Mouse (Mus musculus) liver, adult 2 months (tissue): ENCODE results near the gene Grhl3. TPM values are rescaled to one million over a fixed set of nuclear protein-coding genes. Genes with fewer than 3 reads are reported as not detected.

Experiments used
- DNase-seq: peaks from one replicate; pipeline ENCODE4 v3.0.0-alpha.2; 2011; ENCODE audit warnings: low read depth, low spot score; ENCODE audit errors: extremely low read depth
- H3K27ac ChIP-seq: fragments of 200-500 bp; replicated peaks from 2 replicates; pipeline ENCODE4 v1.5.1; 2012; ENCODE audit warnings: low read depth, mild to moderate bottlenecking, control low read depth, inconsistent platforms, low read length; ENCODE audit not compliant: insufficient read depth
- H3K27me3 ChIP-seq: fragments of 200-500 bp; 2 replicates; pipeline ENCODE4 v1.6.1; 2012; ENCODE audit warnings: mild to moderate bottlenecking, moderate library complexity, low read length, inconsistent platforms; ENCODE audit not compliant: control insufficient read depth, insufficient read depth
- H3K36me3 ChIP-seq: fragments of 200-500 bp; 2 replicates; pipeline ENCODE4 v1.6.1; 2012; ENCODE audit warnings: low read length, inconsistent platforms; ENCODE audit not compliant: control insufficient read depth, insufficient read depth
- H3K4me1 ChIP-seq: fragments of 200-500 bp; 2 replicates; pipeline ENCODE4 v1.6.1; 2011; ENCODE audit warnings: low read length; ENCODE audit not compliant: control insufficient read depth, insufficient read depth
- H3K4me3 ChIP-seq: fragments of 200-500 bp; 2 replicates; pipeline ENCODE4 v1.5.1; 2011; ENCODE audit warnings: low read depth, mild to moderate bottlenecking, control low read depth, low read length, moderate library complexity; ENCODE audit not compliant: insufficient read depth
- H3K79me2 ChIP-seq: fragments of 200-500 bp; 2 replicates; pipeline ENCODE4 v1.6.1; 2012; ENCODE audit warnings: inconsistent platforms, mild to moderate bottlenecking, low read length, moderate library complexity; ENCODE audit not compliant: control insufficient read depth, insufficient read depth
- H3K9ac ChIP-seq: fragments of 200-500 bp; 2 replicates; pipeline ENCODE4 v1.6.1; 2012; ENCODE audit warnings: low read depth, mild to moderate bottlenecking, control low read depth, inconsistent platforms, low read length
- CTCF ChIP-seq: fragments of 200-500 bp; IDR thresholded peaks from 2 replicates; pipeline ENCODE4 v1.5.1; 2011; ENCODE audit warnings: low read depth, low read length, control low read depth
- POLR2A ChIP-seq: fragments of 200-500 bp; IDR thresholded peaks from 2 replicates; pipeline ENCODE4 v1.6.1; 2011; ENCODE audit warnings: low read length, control low read depth; ENCODE audit not compliant: insufficient read depth; ENCODE audit errors: extremely low read depth
- WGBS: fragments of 180-500 bp; shearing (Covaris S2); methylation state at CpG from one replicate; pipeline ENCODE4 v1.1.7; 2018; 5-methylcytosine and 5-hydroxymethylcytosine counted together
- polyA plus RNA-seq: library from polyadenylated mRNA; depleted of rRNA; stranded (reverse); fragments of >200 nt; gene quantifications from 2 replicates; pipeline ENCODE4 v1.2.3, GENCODE M21; 2012
- total RNA-seq: library from RNA; depleted of rRNA; stranded (reverse); fragments of >200 nt; gene quantifications from 2 replicates; pipeline ENCODE4 v1.2.3, GENCODE M21; 2014

The Grhl3 gene
- total and polyA plus RNA-seq, 2 experiments = 0.04 to 0.09 TPM

DNA sequence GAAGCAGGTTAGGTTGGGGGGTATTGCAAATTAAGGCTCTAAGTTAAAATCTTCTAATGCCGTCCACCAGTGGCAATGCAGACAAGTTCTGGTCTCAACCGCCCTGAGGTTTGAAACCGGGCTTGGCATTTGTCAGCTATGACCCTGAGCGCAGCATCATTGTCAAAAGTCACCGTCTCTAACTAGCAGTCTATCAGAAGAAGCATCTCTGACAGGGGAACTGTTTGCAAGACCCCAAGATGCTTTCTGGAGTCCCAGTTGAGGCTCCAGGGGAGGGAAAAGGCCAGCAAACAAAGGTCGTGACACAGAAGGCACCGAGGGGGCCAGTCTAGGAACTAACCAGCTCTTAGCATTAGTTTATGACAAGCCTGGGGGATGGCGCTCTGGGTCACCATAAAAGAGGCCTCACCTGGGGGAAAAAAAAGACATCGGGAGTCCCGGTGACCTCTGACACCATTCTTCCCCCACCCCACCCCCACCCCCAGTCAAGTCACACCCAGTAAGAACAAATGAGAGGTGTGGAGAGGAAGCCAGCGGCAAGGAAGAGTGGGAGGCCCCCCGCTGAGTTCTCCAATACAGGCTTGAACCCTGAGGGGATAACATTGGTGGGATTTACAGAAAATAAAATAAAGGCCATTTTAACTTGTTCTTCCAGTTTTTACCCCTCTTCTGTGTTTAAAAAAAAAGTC is 7.9 kb upstream of the Grhl3 start:
- Histone ChIP-seq H3K79me2 (no peaks in the 10 kb centered on the region), H3K9ac (no peak overlapping the region), H3K36me3 (no peaks in the 10 kb centered on the region), H3K27ac (no peak overlapping the region), H3K4me3 (no peak overlapping the region), H3K4me1 (no peaks in the 10 kb centered on the region), H3K27me3 (0 out of 2 replicates have a peak, but pooled peaks cover 3% of the 10 kb centered on the region)
- no peak for TF ChIP-seq CTCF
- no peak for DNase-seq
- 52% methylated on average over 12 of the region's 12 CpGs for WGBS

DNA sequence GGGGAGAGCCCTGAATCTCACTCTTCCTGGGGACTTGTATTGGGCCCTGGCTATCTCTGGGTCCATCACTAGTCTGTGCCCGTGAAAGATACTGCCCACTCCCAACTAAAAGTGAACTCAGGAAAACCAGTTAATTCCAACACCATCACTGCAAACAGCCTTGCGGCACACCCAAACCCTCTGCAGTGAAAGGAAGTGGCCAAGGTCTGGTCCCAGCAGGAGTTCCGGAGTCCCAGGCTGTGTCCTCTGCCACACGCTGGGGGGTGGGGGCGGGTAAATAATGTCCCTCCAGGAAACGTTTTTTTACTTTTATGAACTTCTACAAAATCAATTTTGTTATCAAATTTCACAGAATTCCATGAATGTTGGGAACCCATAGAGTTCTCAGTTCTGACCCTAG is 6.3 kb upstream of the Grhl3 start:
- 36% methylated on average over 6 of the region's 6 CpGs for WGBS
- Histone ChIP-seq H3K4me3 (no peak overlapping the region), H3K27me3 (0 out of 2 replicates have a peak, but pooled peaks cover 3% of the 10 kb centered on the region)

DNA sequence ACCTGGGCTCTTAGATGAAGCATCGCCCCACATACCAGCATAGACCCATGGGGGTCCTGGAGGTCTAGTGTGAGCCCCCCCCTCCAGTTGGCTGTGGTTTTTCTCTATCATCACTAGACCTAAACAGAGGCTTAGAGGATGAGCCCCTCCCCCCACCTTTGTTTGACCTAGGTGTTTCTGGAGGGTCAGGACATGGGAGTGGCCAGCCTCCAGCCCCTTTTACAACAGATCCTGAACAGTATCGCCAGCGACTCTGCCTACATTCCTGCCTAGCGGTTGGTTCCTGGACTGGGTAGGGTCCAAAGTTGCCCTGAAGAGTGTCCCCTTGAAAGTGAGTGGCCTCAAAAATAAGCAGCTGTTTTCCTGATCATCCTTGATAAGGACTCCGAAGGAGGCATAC is 5.1 kb upstream of the Grhl3 start:
- no peak for DNase-seq
- Histone ChIP-seq H3K79me2 (no peaks in the 10 kb centered on the region), H3K27ac (no peak overlapping the region), H3K9ac (no peak overlapping the region), H3K4me3 (no peak overlapping the region), H3K27me3 (peaks cover 4% of the 10 kb centered on the region; the same call in 1 of the 2 replicates), H3K36me3 (no peaks in the 10 kb centered on the region), H3K4me1 (no peaks in the 10 kb centered on the region)
- TF ChIP-seq POLR2A (no peak), CTCF (no peak)
- WGBS = 84% methylated on average over 5 of the region's 5 CpGs

More for the DNA sequence above, 6.3 kb upstream of the Grhl3 start:
- Histone ChIP-seq H3K36me3 (no peaks in the 10 kb centered on the region), H3K9ac (no peak overlapping the region), H3K79me2 (no peaks in the 10 kb centered on the region), H3K4me1 (no peaks in the 10 kb centered on the region), H3K27ac (no peak overlapping the region)
- no peak for DNase-seq
- no peak for TF ChIP-seq POLR2A
- no peak for TF ChIP-seq CTCF

DNA sequence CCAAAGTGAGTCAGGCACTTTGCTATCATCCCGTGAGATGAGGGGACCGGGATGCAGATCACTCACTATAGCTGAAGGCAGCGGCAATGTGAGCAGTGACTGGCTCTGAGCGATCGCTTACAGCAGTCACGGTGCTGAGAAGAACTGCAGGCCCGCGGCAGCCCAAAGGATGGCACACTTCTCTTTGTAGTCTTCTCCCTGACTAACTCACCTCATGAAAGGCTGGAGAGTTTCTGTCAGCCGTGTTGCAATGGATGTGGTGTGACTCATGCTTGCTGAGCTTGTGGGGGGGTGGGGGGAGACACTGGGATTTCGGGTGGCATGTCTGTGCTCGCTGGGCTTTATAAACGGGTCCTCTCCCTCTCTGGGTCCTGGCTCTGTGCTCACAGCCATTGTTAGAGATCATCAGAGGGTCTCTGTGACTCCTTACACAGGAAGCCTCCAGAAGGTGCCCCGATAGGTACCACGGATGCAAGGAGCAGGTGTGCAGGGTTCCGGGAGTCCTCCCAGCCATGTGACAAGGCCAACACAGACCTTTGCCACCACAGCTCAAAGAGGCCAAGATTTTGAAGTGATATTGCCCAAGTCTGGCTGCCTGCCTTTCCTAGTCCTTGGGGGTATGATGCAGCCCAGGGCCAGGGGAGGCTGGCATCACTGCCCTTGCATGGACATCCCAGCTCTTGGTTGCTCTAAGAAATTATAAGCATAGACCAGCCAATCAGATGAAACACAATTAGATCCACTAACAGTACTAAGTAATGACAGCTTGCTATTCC is 2.1 kb upstream of the Grhl3 start:
- Histone ChIP-seq H3K27ac (no peak overlapping the region), H3K4me1 (no peaks in the 10 kb centered on the region), H3K9ac (no peak overlapping the region), H3K4me3 (no peak overlapping the region), H3K79me2 (no peaks in the 10 kb centered on the region), H3K27me3 (peaks cover 9% of the 10 kb centered on the region; the same call in 1 of the 2 replicates), H3K36me3 (no peaks in the 10 kb centered on the region)
- TF ChIP-seq POLR2A (no peak), CTCF (no peak)
- 72% methylated on average over 15 of the region's 15 CpGs for WGBS
- DNase-seq = no peak

DNA sequence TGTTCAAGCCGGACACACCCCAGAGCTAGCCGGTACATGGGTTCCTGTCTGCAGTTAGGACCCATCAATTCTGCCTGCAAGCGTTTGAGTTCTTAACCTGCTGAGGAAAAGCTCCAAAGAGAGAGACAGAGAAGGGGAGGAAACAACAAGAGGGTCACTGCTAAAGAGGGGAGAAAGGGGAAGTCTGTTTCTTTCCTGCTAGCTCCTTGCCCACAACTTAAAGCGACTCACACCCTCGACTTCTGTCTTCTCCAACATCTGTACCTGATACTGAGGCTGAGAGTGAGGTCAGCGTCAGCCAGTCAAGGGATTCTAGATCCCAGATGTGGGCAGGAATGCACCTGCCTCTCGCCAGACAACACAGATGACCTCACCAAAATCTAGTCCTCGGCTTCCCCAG is 1.2 kb downstream of the Grhl3 start:
- TF ChIP-seq CTCF (no peak), POLR2A (no peak)
- Histone ChIP-seq H3K4me1 (peaks cover 2% of the 10 kb centered on the region; the same call in 1 of the 2 replicates), H3K9ac (no peak overlapping the region), H3K36me3 (no peaks in the 10 kb centered on the region), H3K27me3 (peaks cover 11% of the 10 kb centered on the region; the same call in 1 of the 2 replicates), H3K27ac (no peak overlapping the region), H3K4me3 (no peak overlapping the region), H3K79me2 (no peaks in the 10 kb centered on the region)
- WGBS = 48% methylated on average over 8 of the region's 8 CpGs
- no peak for DNase-seq

- no peaks in the 10 kb centered on the region for H3K36me3 ChIP-seq
- WGBS = 72% methylated on average over 6 of the region's 6 CpGs
- no peaks in the 10 kb centered on the region for H3K79me2 ChIP-seq
- no peak overlapping the region for H3K9ac ChIP-seq
- no peak overlapping the region for H3K4me3 ChIP-seq
- TF ChIP-seq POLR2A (no peak), CTCF (no peak)
- peak; percentile 14 for DNase-seq
- H3K4me1 ChIP-seq = peaks cover 2% of the 10 kb centered on the region; the same call in 1 of the 2 replicates
- H3K27me3 ChIP-seq = peaks cover 11% of the 10 kb centered on the region; the same call in 1 of the 2 replicates
- no peak overlapping the region for H3K27ac ChIP-seq
These were observed 2.3 kb downstream of the Grhl3 start for GRCm38 (mm10) chr4:135571037-135571550.
